Mouse (Mus musculus) cortical plate, adult 2 months (tissue): ENCODE measurements around the gene Tnf.

Source experiments
- CTCF ChIP-seq: fragments of 200-500 bp; IDR thresholded peaks from 2 replicates; pipeline ENCODE4 v1.5.1; 2011; ENCODE audit warnings: mild to moderate bottlenecking, control low read depth, low read length; ENCODE audit not compliant: insufficient read depth; ENCODE audit errors: extremely low read depth
- POLR2A ChIP-seq: fragments of 200-500 bp; IDR thresholded peaks from 2 replicates; pipeline ENCODE4 v1.6.1; 2011; ENCODE audit warnings: mild to moderate bottlenecking, low read length, control low read depth; ENCODE audit not compliant: insufficient read depth; ENCODE audit errors: extremely low read depth

GRCm38 (mm10) chr17:35205380-35205769 lies 3.6 kb upstream of the Tnf start:
- no peak for TF ChIP-seq POLR2A
- TF ChIP-seq CTCF, result no peak
